Mouse (Mus musculus): Measurements from ENCODE around the gene Rab14.

GRCm38 (mm10) chr2:35199971-35200897 is 686 bp downstream of the Rab14 start:
- TF ChIP-seq GATA1 (IDR thresholded peaks at IDR 0.05; ENCODE audit: borderline replicate concordance, low read length) (no peak), FLI1 (IDR thresholded peaks at IDR 0.05; ENCODE audit: low read length) (no peak)

Data from megakaryocyte, embryonic 14.5 days (primary cell).